Mouse (Mus musculus) lung, adult 2 months (tissue): ENCODE results near the gene Ing5. TPM values are rescaled to one million over a fixed set of nuclear protein-coding genes. Genes with fewer than 3 reads are reported as not detected.
A peak's percentile ranks its signal among the peaks of the same experiment; 100 is the strongest.

Experiments used
- DNase-seq: peaks from one replicate; pipeline ENCODE4 v3.0.0; 2022
- H3K4me1 ChIP-seq: fragments of 200-500 bp; 2 replicates; pipeline ENCODE4 v1.6.1; 2011; ENCODE audit warnings: low read length; ENCODE audit not compliant: control insufficient read depth, insufficient read depth
- H3K4me3 ChIP-seq: fragments of 200-500 bp; replicated peaks from 2 replicates; pipeline ENCODE3; 2011; ENCODE audit warnings: low read depth, mild to moderate bottlenecking, control low read depth, low read length; ENCODE audit errors: extremely low read depth
- CTCF ChIP-seq: fragments of 200-500 bp; IDR thresholded peaks from 2 replicates; pipeline ENCODE4 v1.5.1; 2011; ENCODE audit warnings: mild to moderate bottlenecking, low read length, control low read depth; ENCODE audit not compliant: insufficient read depth
- POLR2A ChIP-seq: fragments of 200-500 bp; IDR thresholded peaks from 2 replicates; pipeline ENCODE4 v1.6.1; 2011; ENCODE audit warnings: low read depth, mild to moderate bottlenecking, control low read depth, low read length, borderline replicate concordance; ENCODE audit errors: extremely low read depth
- WGBS: fragments of 180-500 bp; shearing (Covaris S2); methylation state at CpG from one replicate; pipeline ENCODE4 v1.1.7; 2018; 5-methylcytosine and 5-hydroxymethylcytosine counted together
- polyA plus RNA-seq: library from polyadenylated mRNA; depleted of rRNA; stranded (reverse); fragments of >200 nt; gene quantifications from 2 replicates; pipeline ENCODE4 v1.2.3, GENCODE M21; 2012

Gene Ing5
- polyA plus RNA-seq, 1 experiment = 10.1 TPM

GRCm38 (mm10) chr1:93805221-93805951 is 1.6 kb downstream of the Ing5 start:
- 72% methylated on average over 5 of the region's 5 CpGs for WGBS
- DNase-seq = no peak

GRCm38 (mm10) chr1:93808871-93809270 is 5.1 kb downstream of the Ing5 start:
- TF ChIP-seq POLR2A (no peak), CTCF (no peak)
- DNase-seq = no peak
- no peak overlapping the region for H3K4me3 ChIP-seq
- H3K4me1 ChIP-seq = peaks cover 5% of the 10 kb centered on the region; the same call in 1 of the 2 replicates
- 81% methylated on average over 4 of the region's 4 CpGs for WGBS

More at GRCm38 (mm10) chr1:93805221-93805951, 1.6 kb downstream of the Ing5 start:
- Histone ChIP-seq H3K4me1 (peaks cover 7% of the 10 kb centered on the region; the same call in 1 of the 2 replicates), H3K4me3 (no peak overlapping the region)
- no peak for TF ChIP-seq CTCF
- no peak for TF ChIP-seq POLR2A

- Histone ChIP-seq H3K4me1 (0 out of 2 replicates have a peak, but pooled peaks cover 3% of the 10 kb centered on the region), H3K4me3 (no peak overlapping the region)
- WGBS = 94% methylated on average over 3 of the region's 3 CpGs
- TF ChIP-seq CTCF (no peak), POLR2A (no peak)
- no peak for DNase-seq
Measured at GRCm38 (mm10) chr1:93810011-93810410, 6.2 kb downstream of the Ing5 start.

GRCm38 (mm10) chr1:93811495-93812039 is 7.8 kb downstream of the Ing5 start:
- no peak for DNase-seq
- TF ChIP-seq POLR2A = no peak
- no peak for TF ChIP-seq CTCF
- Histone ChIP-seq H3K4me3 (no peak overlapping the region), H3K4me1 (no peaks in the 10 kb centered on the region)
- WGBS = 89% methylated on average over 8 of the region's 8 CpGs

GRCm38 (mm10) chr1:93817823-93818532 is 14.2 kb downstream of the Ing5 start:
- Histone ChIP-seq H3K4me3 (no peak overlapping the region), H3K4me1 (no peaks in the 10 kb centered on the region)
- TF ChIP-seq CTCF (no peak), POLR2A (no peak)
- DNase-seq = no peak
- 89% methylated on average over 8 of the region's 8 CpGs for WGBS

GRCm38 (mm10) chr1:93818722-93819121 is 15.0 kb downstream of the Ing5 start:
- Histone ChIP-seq H3K4me3 (no peak overlapping the region), H3K4me1 (no peaks in the 10 kb centered on the region)
- no peak for DNase-seq
- 81% methylated on average over 7 of the region's 7 CpGs for WGBS
- TF ChIP-seq CTCF (no peak), POLR2A (no peak)

GRCm38 (mm10) chr1:93823796-93824495 is 20.2 kb downstream of the Ing5 start:
- Histone ChIP-seq H3K4me1 (peaks cover 2% of the 10 kb centered on the region; the same call in 1 of the 2 replicates), H3K4me3 (no peak overlapping the region)
- 58% methylated on average over 3 of the region's 3 CpGs for WGBS
- TF ChIP-seq POLR2A (no peak), CTCF (no peak)
- DNase-seq = no peak

GRCm38 (mm10) chr1:93824609-93825008 is 20.8 kb downstream of the Ing5 start, which contains the start of gene D2hgdh:
TSS of gene D2hgdh (plus strand) at chr1:93824909.
- TF ChIP-seq CTCF (no peak), POLR2A (no peak)
- no peak for DNase-seq
- Histone ChIP-seq H3K4me3 (peak within 1 kb of the TSS; percentile 75), H3K4me1 (peaks cover 2% of the 10 kb centered on the region; the same call in 1 of the 2 replicates)
- 10% methylated on average over 10 of the region's 10 CpGs for WGBS

GRCm38 (mm10) chr1:93825105-93825674 is 21.4 kb downstream of the Ing5 start:
- 1% methylated on average over 30 of the region's 30 CpGs for WGBS
- TF ChIP-seq POLR2A = peak; percentile 90
- TF ChIP-seq CTCF = peak; percentile 0; the same call in 1 of the 2 replicates
- peak; percentile 94 for DNase-seq
- peaks cover 2% of the 10 kb centered on the region; the same call in 1 of the 2 replicates for H3K4me1 ChIP-seq
- H3K4me3 ChIP-seq = peak overlapping the region; percentile 75
